Mouse (Mus musculus) B cell, adult 2 months (primary cell): ENCODE measurements around the gene Zfp36l2.
"Not testable (repeated sequence)": the region's sequence is repeated elsewhere in the genome, so short reads cannot be mapped to it uniquely, and the experiment has no call there.

Source experiments
- DNase-seq, 2 experiments: peaks; one replicate each; pipeline ENCODE4 v3.0.0; 2022

The Zfp36l2 gene

GRCm38 (mm10) chr17:84194282-84195002 lies 6.7 kb upstream of the Zfp36l2 start:
- DNase-seq = peak in 1 of 2 experiments; percentile 25

DNA sequence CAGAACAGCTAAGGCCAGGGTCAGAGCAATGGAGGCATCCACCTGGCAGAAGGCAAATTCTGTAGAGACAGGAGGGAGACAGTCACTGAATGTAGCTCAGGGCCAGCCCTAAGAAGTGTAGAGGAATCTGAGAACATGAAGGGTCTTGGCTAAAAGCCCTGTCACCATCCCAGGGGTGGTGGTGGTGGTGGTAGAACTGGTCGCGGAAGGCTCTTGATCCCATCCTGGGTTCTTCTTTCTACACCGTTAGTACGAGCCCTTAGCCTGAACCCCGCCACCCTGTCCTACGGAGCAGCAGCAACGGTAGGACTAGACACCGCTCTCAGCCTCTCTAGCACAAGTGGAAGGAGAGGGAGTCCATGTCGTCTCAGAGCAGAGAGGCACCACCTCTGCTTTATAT lies 5.7 kb upstream of the Zfp36l2 start:
- DNase-seq = no peak

GRCm38 (mm10) chr17:84191946-84192345 lies 4.2 kb upstream of the Zfp36l2 start:
- DNase-seq = no peak

- DNase-seq = peak; percentile 93
Observed at GRCm38 (mm10) chr17:84190885-84191284, 3.1 kb upstream of the Zfp36l2 start.

DNA sequence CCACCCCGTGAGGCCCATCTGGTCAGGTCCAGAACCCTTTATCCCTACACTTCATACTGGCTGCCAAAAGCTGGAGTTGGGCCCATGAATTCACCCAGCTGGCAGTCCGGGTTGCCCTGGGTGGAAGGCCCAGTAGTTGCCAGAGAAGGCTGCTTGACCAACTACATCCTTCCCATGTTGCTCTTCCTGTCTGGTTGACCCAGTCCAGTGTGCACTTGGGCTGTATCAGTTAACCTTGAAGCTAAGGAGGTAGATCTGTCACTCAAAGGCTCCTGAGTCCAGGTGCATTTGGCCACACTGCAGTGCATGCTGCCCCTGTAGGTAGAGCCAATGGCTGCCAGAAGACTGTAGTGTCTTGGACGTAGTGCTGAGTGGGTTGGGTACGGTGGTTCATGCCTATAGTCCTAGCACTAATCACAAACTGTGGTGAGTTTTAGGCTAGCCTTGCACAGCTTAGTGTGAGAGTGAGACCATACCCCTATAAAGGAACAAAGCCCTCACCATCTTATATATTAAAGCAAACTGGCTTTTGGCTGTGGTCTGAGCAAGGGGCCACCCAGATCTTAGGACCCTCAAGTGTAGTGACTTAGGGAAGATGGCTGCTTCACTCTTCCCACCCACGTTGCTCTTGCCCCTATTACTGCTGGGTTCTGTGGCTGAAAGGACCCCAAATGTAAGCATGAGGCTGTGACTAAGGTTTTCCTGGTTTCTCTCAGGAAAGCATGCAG lies 1.5 kb upstream of the Zfp36l2 start:
- peak; percentile 26 to 31 for DNase-seq

GRCm38 (mm10) chr17:84188374-84188961 lies 721 bp upstream of the Zfp36l2 start:
- peak; percentile 79 to 81 for DNase-seq

GRCm38 (mm10) chr17:84187264-84187663 lies 483 bp downstream of the Zfp36l2 start:
- not testable (repeated sequence) for DNase-seq

- peak; percentile 70 to 77 for DNase-seq
Observed at GRCm38 (mm10) chr17:84186451-84187202, 1.1 kb downstream of the Zfp36l2 start.

DNA sequence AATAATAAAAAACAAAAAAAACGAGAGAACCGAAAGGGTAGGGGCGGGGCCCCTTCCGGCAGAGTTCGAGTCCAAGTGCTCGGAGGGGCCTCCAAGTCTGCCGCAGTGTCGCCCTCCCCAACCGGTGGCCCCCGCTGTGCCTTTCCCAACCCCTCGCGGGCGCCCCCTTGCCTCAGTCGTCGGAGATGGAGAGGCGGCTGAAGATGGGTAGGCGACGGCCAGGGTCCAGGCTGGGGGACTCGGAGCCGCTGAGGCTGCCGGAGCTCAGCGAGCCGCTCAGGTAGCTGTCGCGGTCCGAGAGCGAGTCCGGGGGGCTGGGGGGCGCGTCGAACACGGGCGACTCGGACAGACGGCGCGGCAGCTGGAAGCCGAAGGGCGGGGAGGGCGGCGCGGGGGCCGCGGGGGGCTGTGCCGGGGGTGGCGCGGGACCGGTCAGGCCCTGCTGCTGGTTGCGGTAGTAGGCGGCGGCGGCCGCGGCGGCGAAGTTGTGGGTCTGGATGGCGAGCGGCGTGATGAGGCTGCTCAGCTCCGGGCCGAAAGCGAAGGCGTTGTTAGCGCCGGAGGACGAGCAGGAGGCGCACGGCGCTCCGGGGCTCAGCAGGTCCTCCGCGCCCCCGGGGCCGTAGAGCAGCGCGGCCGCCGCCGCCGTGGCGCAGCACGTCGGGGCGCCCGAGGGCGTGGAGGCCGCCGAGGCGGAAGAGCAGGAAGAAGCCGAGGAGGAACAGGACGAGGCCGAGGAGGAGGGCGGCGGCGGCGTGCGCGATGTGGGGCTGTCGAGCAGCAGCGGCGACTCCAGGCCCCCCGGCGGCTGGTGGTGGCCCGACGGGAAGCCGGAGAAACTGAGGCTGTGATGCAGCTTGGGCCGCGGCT lies 1.9 kb downstream of the Zfp36l2 start:
- peak; percentile 78 to 81 for DNase-seq

- DNase-seq = peak; percentile 53 to 62
Observed at GRCm38 (mm10) chr17:84185011-84185411, 2.7 kb downstream of the Zfp36l2 start.

DNA sequence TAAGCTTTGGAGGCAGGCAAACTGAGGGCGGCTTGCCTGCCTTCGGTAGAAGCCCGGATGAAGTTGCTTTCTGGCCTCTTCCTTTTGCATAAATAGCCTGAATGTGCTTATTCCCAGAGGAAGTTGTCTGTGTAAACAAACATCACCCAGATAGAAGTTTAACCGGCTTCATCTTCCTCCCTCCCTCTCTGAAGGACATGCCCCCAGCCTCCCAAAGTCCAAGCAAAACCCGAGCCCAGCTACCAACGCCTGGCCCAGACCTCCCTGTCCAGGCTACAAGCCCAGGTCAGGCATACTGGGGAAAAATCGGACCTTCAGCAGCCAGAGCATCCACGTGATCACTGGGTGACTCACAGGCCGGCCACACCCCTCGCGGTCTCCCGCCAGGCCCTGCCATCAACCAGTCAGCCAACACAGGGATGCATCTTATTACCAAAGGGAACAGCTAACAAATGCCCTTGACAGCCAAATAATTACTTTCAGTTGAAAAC lies 4.4 kb downstream of the Zfp36l2 start:
- DNase-seq = peak; percentile 83 to 86

- DNase-seq = peak; percentile 57 to 59
Observed at GRCm38 (mm10) chr17:84182311-84183271, 5.2 kb downstream of the Zfp36l2 start.

- peak; percentile 84 to 85 for DNase-seq
Observed at GRCm38 (mm10) chr17:84181502-84182310, 6.0 kb downstream of the Zfp36l2 start.

DNA sequence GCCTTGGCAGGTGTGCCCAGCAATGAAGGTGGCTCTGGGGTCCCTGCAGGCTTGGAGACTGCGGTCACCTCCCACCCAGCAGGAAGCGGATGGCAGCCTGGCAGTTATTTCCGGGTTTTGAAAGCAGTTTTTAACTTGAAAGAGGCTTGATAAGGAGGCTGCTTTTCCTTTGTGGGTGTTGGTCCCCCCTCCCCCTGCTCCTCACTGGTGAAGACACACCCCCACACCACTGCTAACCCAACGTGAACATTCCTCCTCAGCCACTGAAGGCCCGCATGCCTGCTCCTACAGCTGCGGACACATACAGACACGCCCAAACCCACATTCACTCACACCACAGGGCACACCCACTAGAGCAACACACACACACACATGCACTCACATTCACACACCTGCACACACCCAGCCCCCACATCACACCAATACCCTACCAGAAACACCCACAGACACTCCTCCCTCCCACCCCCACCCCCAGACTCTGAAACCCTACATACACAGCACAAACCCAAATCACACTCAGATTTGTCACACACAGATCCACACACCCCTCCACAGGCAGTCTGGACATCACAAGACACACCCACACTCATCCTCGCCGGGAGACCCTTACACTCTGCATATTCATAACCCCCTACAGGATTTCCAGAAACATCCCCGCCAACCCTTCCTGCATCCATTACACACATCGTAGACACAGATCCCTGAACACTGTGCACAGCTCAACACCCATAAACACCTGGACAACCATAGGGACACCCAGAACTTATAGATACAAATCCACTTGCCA lies 6.8 kb downstream of the Zfp36l2 start:
- DNase-seq = peak; percentile 76 to 77

DNA sequence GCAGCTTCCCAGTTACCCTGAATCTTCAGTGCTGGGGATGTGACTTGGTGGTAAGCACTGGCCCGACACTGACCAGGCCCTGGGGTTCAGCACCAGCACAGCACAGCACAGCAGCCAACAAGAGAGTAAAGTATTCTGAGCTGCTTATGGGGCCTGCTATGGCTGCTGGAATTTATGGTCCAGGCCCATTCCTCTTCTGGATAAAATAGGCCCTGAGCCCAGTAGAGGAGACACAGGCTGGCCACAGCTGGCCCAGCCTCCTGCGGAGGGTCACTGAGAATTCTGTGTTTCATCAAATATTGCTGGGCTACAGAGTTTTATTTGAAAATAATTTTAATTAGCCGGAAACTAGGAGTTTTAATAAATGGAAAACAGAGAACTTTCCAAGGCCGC lies 7.8 kb downstream of the Zfp36l2 start:
- no peak for DNase-seq

- DNase-seq = no peak
Observed at GRCm38 (mm10) chr17:84179026-84179972, 8.4 kb downstream of the Zfp36l2 start.

GRCm38 (mm10) chr17:84177481-84177880 lies 10.3 kb downstream of the Zfp36l2 start:
- DNase-seq = no peak

- no peak for DNase-seq
Observed at GRCm38 (mm10) chr17:84176446-84176845, 11.3 kb downstream of the Zfp36l2 start.
